Mouse (Mus musculus): ENCODE data around the gene Notum.

DNA sequence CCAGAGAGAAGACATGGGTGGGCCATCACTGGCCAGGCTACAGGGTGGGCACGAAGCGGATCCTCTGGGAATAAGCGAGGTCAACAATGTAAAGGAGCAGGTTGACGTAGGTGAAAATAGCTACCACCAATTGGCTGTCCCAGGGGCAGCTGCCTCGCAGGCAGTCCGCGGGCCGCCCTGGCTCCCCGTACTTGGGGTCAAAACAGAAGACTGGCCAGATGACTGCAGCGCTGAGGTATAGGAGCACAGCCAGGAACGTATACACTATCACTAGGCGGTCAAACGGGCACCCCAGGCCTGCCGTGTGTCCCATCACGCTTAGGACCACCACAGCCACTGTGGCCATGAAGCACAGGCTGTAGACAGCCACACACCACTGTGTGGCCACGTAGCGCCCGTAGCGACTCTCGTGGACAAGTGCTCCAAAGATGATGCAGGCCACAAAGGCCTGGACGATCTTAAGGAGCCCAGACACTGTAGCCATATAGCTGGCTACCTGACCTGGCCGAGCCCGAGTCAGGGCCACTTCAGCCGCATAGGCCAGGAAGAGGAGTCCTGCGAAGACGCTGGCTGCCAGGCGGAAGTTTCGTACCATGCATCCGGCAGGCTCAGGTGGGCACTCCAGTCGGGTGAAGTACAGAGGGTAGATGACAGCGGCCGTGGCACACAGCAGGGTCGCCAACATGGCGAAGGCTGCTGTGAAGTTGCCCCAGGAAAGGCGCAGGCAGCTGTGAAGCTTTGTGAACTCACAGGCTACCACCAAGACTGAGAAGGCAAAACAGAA, 13.7 kb downstream of the Notum start:
- TF ChIP-seq CTCF (IDR thresholded peaks at IDR 0.05; ENCODE audit: insufficient read depth, low read depth, low read length) (no peak), POLR2A (IDR thresholded peaks at IDR 0.05; ENCODE audit: insufficient read depth, low read depth, low read length) (no peak)
